Mouse (Mus musculus) retina, postnatal 7 days (tissue): ENCODE measurements at regions not wholly inside any gene's neighbourhood (a gene's known extent, or its start where the extent isn't known, plus 50 kb on each side); places are given as distances from the start of the nearest gene placed in this dataset.

Experiments used
- DNase-seq: peaks from one replicate; pipeline ENCODE4 v3.0.0-alpha.2; 2012; ENCODE audit warnings: low read depth, low spot score

DNA sequence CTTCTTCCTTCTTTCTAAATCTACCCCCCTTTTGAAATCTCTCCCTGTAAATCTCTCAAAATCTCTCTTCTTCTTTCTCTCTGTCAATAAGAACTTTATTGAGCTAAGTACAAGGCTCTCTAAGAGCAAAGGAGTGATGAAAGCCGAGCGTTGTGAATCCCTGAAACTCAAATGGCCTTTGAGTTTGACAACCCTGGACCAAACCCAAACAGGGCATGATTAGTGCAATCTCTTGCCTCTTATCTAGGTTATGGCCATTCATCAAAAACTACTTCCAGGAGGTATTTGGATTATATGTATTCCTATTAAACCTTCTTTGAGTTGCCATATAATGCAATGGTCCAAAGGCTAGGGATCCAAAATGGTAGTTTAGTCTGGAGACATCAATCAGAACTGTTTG, 304.0 kb downstream of the Inhba start:
- no peak for DNase-seq

DNA sequence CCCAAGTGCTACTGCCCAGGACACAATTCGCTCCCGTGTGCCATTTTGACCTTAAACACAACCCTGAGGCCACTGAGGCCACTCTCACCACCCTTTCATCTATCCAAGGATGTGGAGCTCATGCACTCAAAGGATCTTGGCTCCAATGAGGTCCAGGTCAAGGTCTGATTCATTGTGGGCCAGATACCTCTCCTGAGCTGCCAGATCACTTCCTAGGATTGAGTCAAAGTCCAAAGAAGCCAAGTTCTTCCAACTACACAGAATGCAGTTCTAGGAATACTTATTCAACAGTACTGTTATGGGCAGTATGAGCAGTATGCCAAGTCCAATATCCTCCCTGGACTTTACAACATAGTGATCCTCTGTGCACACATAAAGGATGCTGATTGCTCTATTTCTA, 304.9 kb downstream of the Inhba start:
- DNase-seq, result no peak

DNA sequence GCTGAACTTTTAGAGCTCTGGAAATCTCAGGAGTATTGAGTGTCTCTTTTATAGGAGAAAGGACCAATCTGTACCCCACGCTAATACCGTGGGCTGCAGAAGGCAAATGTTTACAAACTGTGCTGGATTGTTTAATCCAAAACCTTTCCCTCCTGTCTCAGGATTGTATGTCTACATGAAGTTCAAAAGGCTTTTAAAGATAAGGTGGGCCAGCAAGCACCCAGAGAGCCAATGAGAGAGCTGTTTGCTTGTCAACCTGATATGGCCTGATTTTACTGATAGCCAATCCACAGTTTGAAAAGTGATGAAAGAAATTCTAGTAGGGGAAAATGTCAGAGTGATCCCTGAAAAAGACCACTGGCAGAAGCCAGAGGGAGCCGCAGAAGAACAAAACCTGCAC, 305.8 kb downstream of the Inhba start:
- no peak for DNase-seq

DNA sequence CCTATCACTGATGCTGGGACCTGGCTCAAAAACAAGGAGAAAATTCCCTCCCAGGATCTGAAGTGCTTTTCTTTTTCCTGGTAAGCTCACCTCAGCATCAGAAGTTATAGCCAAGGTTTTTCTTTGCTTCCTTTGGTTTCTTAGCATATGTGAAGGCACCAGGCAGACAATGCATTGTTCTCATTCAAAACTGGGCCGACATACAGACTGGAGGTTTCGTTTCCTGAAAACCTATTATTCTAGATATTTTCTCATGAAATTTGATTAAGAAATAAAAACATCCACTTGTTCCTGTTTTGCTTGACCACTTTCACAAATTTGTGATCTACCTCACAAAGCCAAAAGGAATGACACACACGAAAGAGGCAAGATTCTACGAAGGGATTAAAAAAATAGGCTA, 308.7 kb downstream of the Inhba start:
- no peak for DNase-seq

DNA sequence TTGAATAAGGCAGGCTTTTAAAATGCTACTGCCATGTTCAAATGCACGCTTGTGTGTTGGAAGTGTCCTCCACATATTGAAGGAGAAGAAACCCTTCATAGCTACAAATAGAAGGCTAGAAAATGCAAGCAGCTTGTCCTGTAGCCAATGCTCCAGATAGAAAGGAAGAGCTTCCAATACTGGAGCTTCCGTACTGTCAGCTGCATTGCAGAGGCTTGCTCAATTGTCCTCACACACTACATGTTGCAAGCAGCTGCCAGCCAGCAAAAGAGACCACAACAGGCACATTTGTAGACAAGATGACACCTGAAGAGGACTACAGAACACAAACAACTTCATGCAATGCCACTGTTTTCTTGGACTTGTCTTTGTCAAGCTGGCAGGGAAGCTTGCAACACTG, 314.0 kb downstream of the Inhba start:
- no peak for DNase-seq

DNA sequence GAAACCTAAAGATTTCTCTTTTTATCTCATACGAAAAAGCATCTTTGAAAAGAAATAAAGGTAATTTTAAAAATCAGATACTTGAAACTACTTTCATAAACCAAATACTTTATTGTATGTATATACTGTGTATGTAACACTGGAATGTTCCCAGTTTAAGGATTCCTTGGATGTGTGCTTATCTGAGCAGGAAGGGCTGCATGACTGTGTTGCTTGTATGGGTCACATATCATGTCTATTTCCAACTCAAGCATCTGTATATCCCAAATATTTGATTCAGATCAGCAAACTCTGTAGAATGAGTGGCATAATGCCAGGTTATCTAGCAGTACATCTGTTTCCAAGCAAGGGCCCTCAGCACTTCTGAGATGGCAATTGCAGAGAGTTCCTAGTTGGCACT, 330.1 kb downstream of the Inhba start:
- no peak for DNase-seq

DNA sequence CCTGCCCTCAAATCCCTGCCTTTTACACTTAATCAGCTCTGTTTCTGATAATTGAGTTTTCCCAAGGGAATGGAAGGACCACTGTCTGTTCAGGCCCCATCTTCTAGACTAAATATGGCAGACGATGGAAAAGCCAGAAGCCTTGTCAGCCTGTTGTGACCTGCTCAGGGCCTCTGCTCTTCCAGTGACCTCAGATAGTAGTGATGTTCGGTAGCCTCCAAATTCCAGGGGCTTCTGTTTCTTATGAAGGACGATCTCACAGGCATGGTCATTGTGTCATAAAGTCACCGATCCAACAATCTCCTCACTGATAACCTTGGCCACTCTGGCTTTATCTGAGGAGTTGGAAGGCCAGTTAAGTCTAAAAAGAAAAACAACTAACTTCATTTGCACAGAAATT, 330.5 kb downstream of the Inhba start:
- DNase-seq, result no peak

DNA sequence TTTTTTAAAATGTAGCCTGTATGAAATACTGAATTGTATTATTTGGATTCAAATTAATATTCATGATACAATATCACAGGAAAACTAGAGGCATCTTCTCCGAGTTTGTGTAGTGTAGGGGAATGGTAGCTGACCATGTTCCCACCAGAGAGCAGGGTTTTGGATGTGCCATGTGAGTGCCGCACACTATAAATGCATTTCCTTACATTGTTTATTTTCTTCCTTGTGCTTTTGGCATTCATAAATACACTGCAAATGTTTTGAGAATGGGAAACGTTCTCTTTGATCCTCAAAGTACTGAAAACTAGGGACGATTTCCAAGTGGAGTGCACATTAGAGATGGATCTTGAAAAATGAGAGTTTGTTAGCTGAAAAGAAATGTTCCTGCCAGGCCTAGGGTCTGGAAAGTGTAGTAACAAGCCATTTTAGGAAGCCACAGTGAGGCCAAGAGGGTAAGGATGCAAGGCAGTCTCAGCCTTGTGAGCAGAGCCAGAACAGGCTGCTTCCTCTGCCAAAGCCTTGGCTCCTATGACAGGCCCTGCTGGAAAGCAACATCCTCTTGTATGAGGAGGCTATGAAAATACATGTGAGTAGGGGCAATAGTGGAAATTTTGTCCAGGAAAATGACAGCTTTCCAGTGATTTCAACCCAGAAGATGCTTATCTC, 331.8 kb downstream of the Inhba start:
- no peak for DNase-seq

DNA sequence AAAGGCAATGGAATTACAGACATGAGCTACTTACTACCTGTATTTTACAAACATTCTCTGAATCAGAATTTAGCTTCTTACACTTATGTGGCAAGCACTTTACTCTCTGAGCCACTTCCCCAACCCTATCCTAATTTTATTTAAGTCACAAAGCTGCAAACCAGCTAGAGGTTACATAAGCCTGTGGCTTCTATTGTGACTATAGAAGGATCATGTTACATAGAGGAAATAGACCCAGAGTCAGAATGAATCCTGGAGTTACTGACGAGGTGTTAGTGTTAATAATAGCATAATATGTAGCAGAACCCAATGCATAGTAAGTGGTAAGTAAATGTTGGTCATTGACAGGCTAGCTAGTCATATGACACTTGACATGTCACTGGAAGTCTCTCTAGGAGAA, 337.7 kb downstream of the Inhba start:
- DNase-seq, result no peak

DNA sequence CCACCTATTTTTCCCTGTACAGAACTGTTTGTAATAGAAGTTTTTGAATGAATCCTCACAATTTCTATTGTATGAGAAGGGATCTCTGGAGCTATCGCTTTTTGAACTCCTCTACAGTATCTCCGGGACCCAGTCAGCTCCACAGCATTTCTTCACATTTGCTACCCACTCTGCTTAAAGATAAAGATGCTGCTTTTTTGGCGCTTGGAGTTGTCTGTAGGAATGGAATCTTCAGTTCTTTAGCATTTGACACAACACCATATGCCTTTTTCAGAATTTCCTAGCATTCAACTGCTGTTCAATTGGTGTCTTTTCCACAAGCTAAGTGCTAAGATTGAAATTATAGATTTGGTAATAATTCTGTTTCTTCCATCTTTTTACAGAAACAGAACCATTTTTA, 338.4 kb downstream of the Inhba start:
- no peak for DNase-seq

DNA sequence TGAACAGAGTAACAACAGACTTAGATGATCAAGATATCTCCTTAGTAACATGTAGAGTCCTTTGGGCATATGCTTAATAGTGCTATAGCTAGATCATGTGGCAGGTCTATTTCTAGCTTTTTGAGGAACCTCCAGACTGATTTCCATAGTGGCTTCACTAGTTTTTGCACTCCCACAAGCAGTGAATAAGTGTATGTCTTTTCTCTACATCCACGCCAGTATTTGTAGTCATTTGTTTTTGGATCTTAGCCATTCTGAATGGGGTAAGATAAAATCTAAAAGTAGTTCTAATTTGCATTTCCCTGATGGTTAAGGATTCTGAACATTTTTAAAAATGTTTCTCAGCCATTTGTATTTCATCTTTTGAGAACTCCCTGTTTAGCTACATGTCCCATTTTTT, 343.7 kb downstream of the Inhba start:
- DNase-seq, result no peak

DNA sequence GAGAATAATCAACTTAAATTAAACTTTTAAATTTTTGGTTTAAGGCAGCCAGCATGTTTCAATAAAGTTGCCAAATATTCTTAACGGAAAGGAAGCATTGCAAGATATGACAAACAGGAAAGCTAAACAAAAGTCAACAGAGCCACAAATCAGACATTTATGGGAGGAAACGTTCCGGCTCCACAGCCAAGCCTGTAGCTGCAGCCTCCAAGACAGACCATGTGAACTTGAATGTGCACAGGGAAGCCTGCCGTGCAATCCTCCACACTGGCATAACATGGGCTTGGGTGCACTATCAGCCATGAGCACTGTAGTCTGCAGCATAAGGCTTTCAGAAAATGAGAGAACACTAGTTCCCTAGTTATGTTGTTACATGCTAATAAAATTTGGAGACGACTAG, 367.8 kb downstream of the Inhba start:
- DNase-seq, result no peak

DNA sequence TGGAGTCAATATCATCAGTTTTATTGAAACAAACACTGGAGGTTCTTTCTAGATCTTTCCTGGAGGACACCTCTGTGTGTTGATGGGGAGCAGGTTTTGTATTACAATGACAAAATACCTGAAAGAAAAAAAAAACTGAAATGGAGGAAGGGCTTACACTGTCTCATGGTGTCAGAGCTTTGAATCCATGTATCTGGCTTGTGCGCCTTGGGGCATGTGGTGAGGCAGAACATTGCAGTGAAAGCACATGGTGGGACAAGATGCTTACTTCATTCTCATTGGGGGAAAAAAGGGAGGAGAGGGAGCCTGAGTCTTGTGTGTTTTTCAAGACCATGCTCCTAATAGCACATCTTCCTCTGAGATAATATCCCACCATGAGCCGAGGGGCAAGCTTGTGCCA, 368.3 kb downstream of the Inhba start:
- no peak for DNase-seq

DNA sequence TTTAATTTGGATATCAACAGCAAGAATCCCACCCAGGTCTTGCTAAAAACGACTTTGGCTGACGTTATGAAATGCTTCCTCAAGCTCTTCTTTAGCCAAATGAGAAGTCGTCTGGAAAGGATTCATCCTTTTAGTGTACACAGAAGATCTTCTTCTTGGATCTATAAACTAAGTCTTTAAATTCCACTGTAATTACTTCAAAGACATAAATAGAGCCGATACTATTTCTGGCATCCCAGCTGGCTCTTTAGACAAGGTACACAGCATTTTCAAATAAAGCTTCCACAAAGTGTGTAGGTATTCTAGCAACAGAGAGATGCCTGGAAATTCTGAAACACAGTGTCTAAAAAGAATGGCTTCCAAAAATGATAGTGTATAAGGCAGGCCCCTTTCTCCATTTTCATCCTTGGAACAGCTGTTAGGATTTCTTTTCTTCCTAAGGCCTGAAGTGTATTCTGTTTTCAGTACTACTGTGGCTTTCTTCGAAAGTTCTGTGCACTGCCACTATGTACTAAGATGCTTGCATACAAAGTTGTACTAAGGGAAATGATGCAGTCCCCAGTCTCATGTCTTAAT, 371.4 kb downstream of the Inhba start:
- DNase-seq, result no peak

DNA sequence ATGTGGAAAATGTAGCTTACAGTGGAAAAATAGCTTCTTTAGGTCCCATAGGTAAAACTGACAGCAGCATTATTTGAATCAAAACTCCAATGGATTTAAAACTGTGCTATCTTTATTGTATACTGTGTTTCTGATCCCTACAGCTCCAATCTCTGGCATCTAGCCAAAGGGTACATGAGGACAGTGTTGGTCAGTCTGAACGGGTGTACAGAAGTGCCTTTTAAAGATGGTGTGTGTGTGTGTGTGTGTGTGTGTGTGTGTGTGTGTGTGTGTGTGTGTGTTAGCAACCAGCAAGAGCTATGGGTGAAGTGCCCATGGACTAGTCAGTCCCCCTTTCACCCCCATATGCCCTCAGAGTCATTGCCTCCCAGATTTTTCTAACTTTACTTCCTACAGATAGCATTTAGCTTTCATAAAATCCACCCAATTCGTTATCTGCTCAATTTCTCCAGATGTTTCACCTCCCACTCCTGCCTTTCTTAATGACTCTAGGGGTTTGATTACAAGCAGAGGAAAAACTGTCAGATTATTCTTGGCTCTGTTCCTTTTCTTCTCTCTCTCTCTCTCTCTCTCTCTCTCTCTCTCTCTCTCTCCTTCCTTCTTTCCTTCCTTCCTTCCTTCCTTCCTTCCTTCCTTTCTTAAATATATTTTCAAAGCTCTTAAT, 404.8 kb downstream of the Inhba start:
- DNase-seq, result no peak

DNA sequence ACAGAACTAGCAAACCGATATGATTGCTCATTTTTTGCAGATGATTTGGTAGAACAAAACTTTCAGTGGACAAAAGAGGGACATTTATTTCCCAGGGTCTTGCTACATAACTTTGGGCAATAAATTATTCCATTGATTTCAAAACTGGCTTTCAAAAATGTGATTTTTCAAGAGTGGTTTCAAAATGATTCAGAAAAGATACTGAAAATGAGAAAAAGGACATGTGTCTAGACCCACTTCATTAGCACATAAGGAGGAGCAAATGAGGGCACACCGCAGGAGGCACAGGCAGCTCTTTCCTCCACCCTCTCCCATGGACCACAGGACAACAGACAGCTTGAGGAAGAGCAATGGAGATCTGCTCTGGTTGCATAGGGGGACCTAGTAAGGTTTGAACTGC, 412.5 kb downstream of the Inhba start:
- DNase-seq, result no peak

DNA sequence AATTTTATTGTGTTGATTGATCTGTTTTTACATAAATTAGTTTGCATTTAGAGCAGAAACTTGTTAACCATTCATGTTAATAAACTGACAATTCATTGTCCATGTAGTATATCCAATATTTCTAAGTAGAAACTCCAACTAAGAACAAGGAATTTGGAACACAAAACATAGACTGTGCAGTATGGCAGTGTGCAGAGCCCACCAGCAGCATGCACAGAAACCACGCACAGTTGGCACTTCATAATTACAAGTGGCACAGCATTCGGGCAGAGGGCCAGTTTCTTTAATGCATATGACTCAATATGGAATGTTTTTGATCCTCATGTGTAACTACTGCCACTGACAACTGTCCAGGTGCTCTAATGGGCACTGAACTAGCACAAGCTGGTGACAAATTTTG, 423.8 kb downstream of the Inhba start:
- DNase-seq, result no peak

DNA sequence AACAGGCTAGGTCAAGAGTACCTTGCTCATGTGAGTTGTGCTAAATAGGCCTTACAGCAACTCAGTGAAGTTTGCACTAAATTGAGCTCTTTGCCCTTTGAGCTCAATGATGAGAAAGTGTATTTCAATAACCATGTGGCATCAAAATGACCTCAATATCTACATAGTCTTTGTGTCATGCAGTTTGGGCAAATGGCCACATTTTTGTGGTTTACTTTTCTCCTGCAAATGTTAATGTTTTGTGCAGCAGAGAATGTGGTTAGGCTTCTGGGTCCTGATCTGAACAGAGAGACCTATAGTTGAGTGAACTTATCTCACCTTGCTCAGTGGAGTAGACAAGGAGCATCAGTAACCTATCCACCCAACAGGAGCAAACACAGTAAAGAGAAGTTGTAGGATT, 441.6 kb downstream of the Inhba start:
- DNase-seq, result no peak

DNA sequence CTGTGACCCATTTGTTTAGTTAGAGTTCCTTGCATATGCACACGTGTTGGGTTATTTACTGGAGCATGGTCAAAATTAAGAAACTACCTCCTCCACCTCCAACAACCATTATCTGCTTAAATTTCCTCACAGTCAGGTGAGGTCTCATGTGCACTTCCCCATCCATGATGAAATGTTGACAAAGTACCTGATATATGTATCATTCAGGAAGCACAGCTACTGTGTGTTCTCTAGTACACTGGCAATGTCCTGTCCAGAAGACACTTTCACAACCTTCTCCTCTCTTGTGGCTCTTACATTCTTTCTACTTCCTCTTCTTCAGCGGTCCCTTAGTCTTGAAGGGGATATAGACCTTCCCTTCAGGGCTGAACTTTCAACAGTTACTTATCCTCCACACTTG, 448.1 kb downstream of the Inhba start:
- no peak for DNase-seq

DNA sequence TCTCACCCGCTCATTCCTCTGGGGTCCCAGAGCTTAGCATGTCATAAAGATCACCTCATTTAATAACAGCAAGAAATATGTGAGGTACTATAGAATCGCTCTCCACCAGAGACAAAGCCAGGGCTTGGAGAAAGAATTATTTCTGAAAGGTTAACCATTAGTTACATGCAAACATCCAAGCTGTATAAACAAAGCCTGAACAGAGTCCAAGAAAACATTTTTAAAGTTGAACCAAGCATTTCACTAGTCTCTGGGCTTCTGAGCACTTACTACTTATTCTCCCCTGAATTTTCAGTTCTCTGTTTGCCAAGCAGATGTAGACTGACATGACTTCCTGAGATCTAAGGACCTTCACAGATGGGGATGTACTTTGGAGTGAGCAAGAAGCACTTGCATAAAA, 450.0 kb downstream of the Inhba start:
- DNase-seq, result no peak

DNA sequence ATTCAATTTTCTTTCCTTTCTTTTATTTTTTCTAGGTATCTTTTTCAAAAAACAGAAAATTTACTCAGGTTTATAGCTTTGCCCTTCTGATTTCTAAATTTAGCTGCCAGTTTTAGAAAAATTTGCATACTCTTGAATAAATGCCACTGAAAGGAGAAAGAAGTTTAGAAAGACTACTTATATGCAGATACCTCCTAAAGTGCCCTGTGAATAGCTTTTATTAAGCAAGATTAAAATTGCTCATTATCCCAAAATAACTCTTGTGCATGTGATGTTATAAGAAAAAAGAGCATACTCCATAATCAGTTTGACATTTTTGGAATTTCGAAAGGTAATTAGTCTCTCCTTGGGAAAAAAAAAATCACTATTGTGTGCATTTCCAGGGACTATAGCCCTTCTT, 453.2 kb downstream of the Inhba start:
- DNase-seq, result no peak

DNA sequence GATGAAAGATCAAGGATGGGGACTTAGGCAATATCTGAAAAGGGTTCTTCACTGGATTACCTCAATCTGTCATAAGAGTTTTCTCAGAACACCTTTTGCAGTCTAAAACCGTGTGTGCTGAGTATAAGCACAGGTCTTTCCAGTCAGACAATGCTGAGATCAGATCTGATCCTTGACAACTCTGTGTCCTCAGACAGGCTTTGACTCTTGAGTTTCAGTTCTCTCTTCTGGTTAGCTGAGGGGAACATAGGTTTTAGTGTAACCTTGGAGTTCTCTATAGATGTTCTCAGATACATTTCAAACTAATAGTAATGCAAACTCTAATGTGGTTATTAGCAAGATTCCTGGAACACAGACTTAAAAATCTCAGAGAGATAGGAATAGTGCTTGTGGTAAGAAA, 453.7 kb downstream of the Inhba start:
- DNase-seq, result no peak

DNA sequence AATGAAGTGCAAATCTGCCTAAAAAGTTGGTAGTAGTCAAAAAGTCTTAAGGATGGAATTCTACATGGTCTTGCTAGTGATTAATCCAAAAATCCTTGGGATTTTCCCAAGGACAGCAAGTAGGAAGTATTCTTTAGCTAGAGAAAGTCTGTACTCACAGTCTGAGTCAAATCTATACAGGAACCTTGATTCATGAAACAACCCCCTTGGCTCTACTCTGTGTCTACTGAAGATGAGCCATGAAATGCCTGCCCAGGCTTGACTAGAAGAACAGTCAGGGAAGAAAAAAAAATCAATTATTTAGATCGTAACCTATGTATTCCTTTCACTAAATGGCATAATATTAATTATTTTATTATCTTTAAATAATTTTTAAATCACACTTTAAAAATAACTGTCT, 454.2 kb downstream of the Inhba start:
- DNase-seq, result no peak

DNA sequence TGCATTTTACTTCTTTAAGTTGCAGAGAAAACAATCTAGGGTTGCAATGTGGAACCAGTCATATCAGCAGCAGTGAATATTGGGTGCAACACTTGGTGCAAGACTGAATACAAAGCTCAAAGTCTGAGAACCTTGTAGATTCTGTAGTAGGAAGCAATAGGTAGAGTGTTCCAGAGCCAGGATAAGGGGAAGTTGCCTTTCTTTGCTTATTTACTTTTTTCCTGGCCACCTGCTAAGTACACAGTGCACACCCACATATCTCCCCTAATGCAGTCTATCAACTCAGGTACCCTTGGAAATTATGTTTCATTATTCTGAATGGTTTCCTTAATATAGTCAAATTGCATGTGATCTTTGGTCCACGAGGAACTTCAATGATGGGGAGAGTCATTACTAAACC, 464.9 kb downstream of the Inhba start:
- DNase-seq, result no peak
